8 mouse cellular contexts compared by ENCODE assay signal in the genomic region with DNA sequence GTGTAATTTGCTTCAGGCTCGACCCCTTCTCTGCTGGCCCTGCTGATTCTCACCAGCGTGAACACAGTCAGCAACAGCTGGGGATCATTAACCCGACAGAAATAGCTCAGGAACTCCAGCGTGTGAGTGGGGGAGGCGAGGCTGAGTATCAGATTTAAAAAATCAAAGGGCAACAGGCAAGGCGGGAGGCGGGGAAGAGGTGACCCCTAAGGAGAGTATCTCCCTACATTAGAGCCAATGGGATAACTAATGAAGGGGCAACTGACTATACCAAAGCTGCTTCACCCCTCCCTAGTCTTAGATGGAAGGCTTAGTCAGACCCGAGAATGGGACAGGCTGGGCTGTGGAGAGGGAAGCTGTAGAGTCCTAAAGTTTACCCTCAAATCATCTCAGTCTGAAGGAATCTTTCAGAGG.
DNase-seq lines count a peak whose midpoint lies in the region; ATAC-seq and TF ChIP-seq lines count a peak whose summit lies in the region.

No protein-coding gene starts in this region.

- no peak overlapping the region for H3K4me3 ChIP-seq in heart, embryonic 14.5 days (ENCODE audit: control insufficient read depth in 1 of 2, insufficient read depth in 1 of 2, low read depth in 1 of 2, low read length in 2 of 2)
- no peak overlapping the region for H3K4me3 ChIP-seq in intestine, embryonic 15.5 days (replicated peaks)
- no peak overlapping the region for H3K4me3 ChIP-seq in cerebellum, adult 2 months (replicated peaks; ENCODE audit: insufficient read depth, low read depth, low read length)

- H3K27me3 ChIP-seq in heart, embryonic 14.5 days (ENCODE audit: control insufficient read depth, insufficient read depth, low read length) = peaks cover 11% of the 10 kb centered on the region; the same call in 1 of the 2 replicates
- no peaks in the 10 kb centered on the region for H3K27me3 ChIP-seq in intestine, embryonic 15.5 days (replicated peaks)
- H3K27me3 ChIP-seq in cerebellum, adult 2 months (ENCODE audit: control insufficient read depth, insufficient read depth, low read length) = no peaks in the 10 kb centered on the region

- H3K27ac ChIP-seq in heart, embryonic 14.5 days (replicated peaks in 1 of 2; ENCODE audit: control insufficient read depth in 1 of 2, insufficient read depth in 1 of 2, low read depth in 2 of 2, low read length in 2 of 2) = no peak overlapping the region
- peak overlapping the region; percentile 69 for H3K27ac ChIP-seq in intestine, embryonic 15.5 days
- no peak overlapping the region for H3K27ac ChIP-seq in cerebellum, adult 2 months (ENCODE audit: insufficient read depth, low read length)

- intact Hi-C loops in heart, postnatal 10 days (cut with DNase I) = no loop called here

- WGBS in heart, embryonic 14.5 days = 13% methylated on average over 8 of the region's 8 CpGs
- WGBS in intestine, embryonic 15.5 days = 9% methylated on average over 8 of the region's 8 CpGs
- 51% methylated on average over 8 of the region's 8 CpGs for WGBS in cerebellum, adult 2 months

- peaks cover 16 to 26% of the 10 kb centered on the region in 2 experiments for H3K4me1 ChIP-seq in heart, embryonic 14.5 days (ENCODE audit: control insufficient read depth in 2 of 2, insufficient read depth in 2 of 2, low read length in 2 of 2)
- peaks cover 13% of the 10 kb centered on the region for H3K4me1 ChIP-seq in intestine, embryonic 15.5 days (replicated peaks)
- peaks cover 22% of the 10 kb centered on the region for H3K4me1 ChIP-seq in cerebellum, adult 2 months (ENCODE audit: control insufficient read depth, insufficient read depth, low read length)

- no peak for TF ChIP-seq CTCF in brain, embryonic 14.5 days (IDR thresholded peaks at IDR 0.05; ENCODE audit: borderline replicate concordance, extremely low read depth, insufficient read depth, insufficient read length)
- no peak for TF ChIP-seq CTCF in cerebellum, adult 2 months (IDR thresholded peaks at IDR 0.05; ENCODE audit: borderline replicate concordance, insufficient read depth, low read depth, low read length)

- peak overlapping the region; percentile 37 for H3K4me2 ChIP-seq in heart, embryonic 14.5 days (ENCODE audit: low read length)
- peak overlapping the region; percentile 18; the same call in 1 of the 2 replicates for H3K4me2 ChIP-seq in intestine, embryonic 15.5 days (replicated peaks)

- no peak for ATAC-seq in heart, embryonic 14.5 days (ENCODE audit: insufficient number of reproducible peaks, insufficient read depth, low FRiP score, low read depth)
- peak; percentile 67 for ATAC-seq in intestine, embryonic 15.5 days

- DNase-seq in heart, postnatal 10 days = no peak
- peak; percentile 24 for DNase-seq in brain, embryonic 14.5 days (ENCODE audit: low read depth)
- peak; percentile 82 for DNase-seq in mesoderm, embryonic 11.5 days (ENCODE audit: low read depth, low spot score)
- DNase-seq in cerebellum, adult 2 months = no peak
- DNase-seq in adrenal gland, adult 2 months = no peak
- DNase-seq in layer of hippocampus, postnatal 36 days = no peak

- H3K9ac ChIP-seq in heart, embryonic 14.5 days (ENCODE audit: low read length) = no peak overlapping the region
- no peak overlapping the region for H3K9ac ChIP-seq in intestine, embryonic 15.5 days

- TF ChIP-seq POLR2A in brain, embryonic 14.5 days (IDR thresholded peaks at IDR 0.05; ENCODE audit: borderline replicate concordance, extremely low read depth, insufficient read depth, insufficient read length, poor library complexity, severe bottlenecking) = no peak
- no peak for TF ChIP-seq POLR2A in cerebellum, adult 2 months (IDR thresholded peaks at IDR 0.05; ENCODE audit: borderline replicate concordance, insufficient read depth, low read length)

- no peaks in the 10 kb centered on the region for H3K9me3 ChIP-seq in heart, embryonic 14.5 days (ENCODE audit: control insufficient read depth, low read length)
- no peaks in the 10 kb centered on the region for H3K9me3 ChIP-seq in intestine, embryonic 15.5 days

- H3K36me3 ChIP-seq in heart, embryonic 14.5 days (ENCODE audit: control insufficient read depth, insufficient read depth, low read length) = no peaks in the 10 kb centered on the region
- H3K36me3 ChIP-seq in intestine, embryonic 15.5 days = no peaks in the 10 kb centered on the region

Comparison
In these comparisons a context has a peak if more than half of its experiments do, and no peak if none do; other contexts are left out.
1. DNase-seq: peak in brain, embryonic 14.5 days (single experiment) and mesoderm, embryonic 11.5 days (single experiment); none in heart, postnatal 10 days (0 of 2), cerebellum, adult 2 months (0 of 2), adrenal gland, adult 2 months (single experiment) and layer of hippocampus, postnatal 36 days (0 of 2).